Mouse (Mus musculus): ENCODE measurements at regions not wholly inside any gene's neighbourhood (a gene's known extent, or its start where the extent isn't known, plus 50 kb on each side); places are given as distances from the start of the nearest gene placed in this dataset.

- TF ChIP-seq CTCF (IDR thresholded peaks at IDR 0.05; ENCODE audit: borderline replicate concordance, insufficient read depth, low read depth, low read length) (no peak), POLR2A (IDR thresholded peaks at IDR 0.05; ENCODE audit: borderline replicate concordance, insufficient read depth, low read length) (no peak)
Measured at GRCm38 (mm10) chr5:128550736-128551135, 49.9 kb upstream of the Fzd10 start.
